Mouse (Mus musculus) hindbrain, embryonic 11.5 days (tissue): ENCODE results near the gene Thsd7b. TPM values are rescaled to one million over a fixed set of nuclear protein-coding genes. Genes with fewer than 3 reads are reported as not detected.

Experiments used
- ATAC-seq: fragments of 200-750 bp; cut with Nextera tagmentation; 2 replicates; pipeline ENCODE4 v1.8.0; 2017; ENCODE audit warnings: mild to moderate bottlenecking, moderate TSS enrichment, moderate library complexity; ENCODE audit not compliant: low FRiP score
- DNase-seq: peaks from one replicate; pipeline ENCODE4 v3.0.0-alpha.2; 2015; ENCODE audit warnings: low spot score
- H3K27ac ChIP-seq: fragments of 300-500 bp; sonication (generic); 2 replicates; pipeline ENCODE4 v1.5.1; 2014; ENCODE audit warnings: mild to moderate bottlenecking, low read depth, low read length
- H3K27me3 ChIP-seq: fragments of 300-500 bp; sonication (generic); 2 replicates; pipeline ENCODE4 v1.6.1; 2014; ENCODE audit warnings: mild to moderate bottlenecking, low read length, moderate library complexity, mixed read lengths; ENCODE audit not compliant: control insufficient read depth, insufficient read depth
- H3K36me3 ChIP-seq: fragments of 300-500 bp; sonication (generic); 2 replicates; pipeline ENCODE4 v1.6.1; 2014; ENCODE audit warnings: mild to moderate bottlenecking, low read length, moderate library complexity, mixed read lengths; ENCODE audit not compliant: control insufficient read depth, insufficient read depth
- H3K4me1 ChIP-seq: fragments of 300-500 bp; sonication (generic); replicated peaks from 2 replicates; pipeline ENCODE4 v1.6.1; 2014; ENCODE audit warnings: low read length, mixed read lengths; ENCODE audit not compliant: control insufficient read depth, insufficient read depth
- H3K4me2 ChIP-seq: fragments of 300-500 bp; sonication (generic); replicated peaks from 2 replicates; pipeline ENCODE4 v1.6.1; 2014; ENCODE audit warnings: mild to moderate bottlenecking, low read depth, low read length
- H3K4me3 ChIP-seq: fragments of 300-500 bp; sonication (generic); 2 replicates; pipeline ENCODE4 v1.5.1; 2014; ENCODE audit warnings: low read depth, low read length
- H3K9ac ChIP-seq: fragments of 300-500 bp; sonication (generic); 2 replicates; pipeline ENCODE4 v1.6.1; 2014; ENCODE audit warnings: low read depth, low read length
- H3K9me3 ChIP-seq: fragments of 300-500 bp; sonication (generic); 2 replicates; pipeline ENCODE4 v1.6.1; 2016; ENCODE audit warnings: low read length; ENCODE audit not compliant: control insufficient read depth
- WGBS: fragments of 180-500 bp; shearing (Covaris S2); extraction: QIAGEN DNeasy Blood & Tissue Kit; methylation state at CpG from one replicate; pipeline ENCODE4 v1.1.7; 2014; 5-methylcytosine and 5-hydroxymethylcytosine counted together
- polyA plus RNA-seq: library from polyadenylated mRNA; unstranded; fragments of >200 nt; fragmentation: Nextera tagmentation; extraction: Ambion mirVana; gene quantifications from 2 replicates; pipeline ENCODE4 v1.2.1, GENCODE M21; 2014

Thsd7b gene
- polyA plus RNA-seq, 1 experiment from 2014 or later: 14.0 TPM

- no peaks in the 10 kb centered on the region for H3K27me3 ChIP-seq
- H3K36me3 ChIP-seq: no peaks in the 10 kb centered on the region
- ATAC-seq (peak; percentile 89), DNase-seq (peak; percentile 38)
- no peak overlapping the region for H3K4me3 ChIP-seq
- 70% methylated on average over 2 of the region's 2 CpGs for WGBS
- no peaks in the 10 kb centered on the region for H3K4me1 ChIP-seq
- H3K9ac ChIP-seq: no peak overlapping the region
- H3K4me2 ChIP-seq: no peak overlapping the region
- no peak overlapping the region for H3K27ac ChIP-seq
- H3K9me3 ChIP-seq: no peaks in the 10 kb centered on the region
These were observed 84.3 kb downstream of the Thsd7b start for GRCm38 (mm10) chr1:129357378-129357777.

- Histone ChIP-seq H3K27ac (no peak overlapping the region), H3K27me3 (no peaks in the 10 kb centered on the region), H3K4me1 (no peaks in the 10 kb centered on the region), H3K4me2 (no peak overlapping the region), H3K36me3 (no peaks in the 10 kb centered on the region), H3K4me3 (no peak overlapping the region), H3K9ac (no peak overlapping the region), H3K9me3 (no peaks in the 10 kb centered on the region)
- DNase-seq (no peak), ATAC-seq (no peak)
- WGBS: 91% methylated on average over 4 of the region's 4 CpGs
These were observed 90.3 kb downstream of the Thsd7b start for GRCm38 (mm10) chr1:129363368-129363767.

- no peaks in the 10 kb centered on the region for H3K9me3 ChIP-seq
- no peak overlapping the region for H3K4me3 ChIP-seq
- no peaks in the 10 kb centered on the region for H3K4me1 ChIP-seq
- ATAC-seq (peak; percentile 55; the same call in 1 of the 2 replicates), DNase-seq (no peak)
- no peak overlapping the region for H3K27ac ChIP-seq
- H3K27me3 ChIP-seq: no peaks in the 10 kb centered on the region
- no peak overlapping the region for H3K9ac ChIP-seq
- H3K4me2 ChIP-seq: no peak overlapping the region
- H3K36me3 ChIP-seq: no peaks in the 10 kb centered on the region
These were observed 91.7 kb downstream of the Thsd7b start for GRCm38 (mm10) chr1:129364828-129365227.

GRCm38 (mm10) chr1:129365590-129365989 lies 92.5 kb downstream of the Thsd7b start:
- H3K27me3 ChIP-seq: no peaks in the 10 kb centered on the region
- no peak overlapping the region for H3K4me3 ChIP-seq
- no peaks in the 10 kb centered on the region for H3K36me3 ChIP-seq
- ATAC-seq (peak; percentile 18; the same call in 1 of the 2 replicates), DNase-seq (no peak)
- WGBS: 62% methylated on average over 1 of the region's 1 CpGs
- no peaks in the 10 kb centered on the region for H3K4me1 ChIP-seq
- no peak overlapping the region for H3K4me2 ChIP-seq
- no peaks in the 10 kb centered on the region for H3K9me3 ChIP-seq
- no peak overlapping the region for H3K9ac ChIP-seq
- H3K27ac ChIP-seq: no peak overlapping the region

GRCm38 (mm10) chr1:129386479-129386878 lies 113.4 kb downstream of the Thsd7b start:
- H3K27me3 ChIP-seq: no peaks in the 10 kb centered on the region
- H3K4me3 ChIP-seq: no peak overlapping the region
- H3K27ac ChIP-seq: no peak overlapping the region
- no peaks in the 10 kb centered on the region for H3K36me3 ChIP-seq
- no peak overlapping the region for H3K4me2 ChIP-seq
- ATAC-seq (no peak), DNase-seq (no peak)
- H3K9me3 ChIP-seq: no peaks in the 10 kb centered on the region
- no peaks in the 10 kb centered on the region for H3K4me1 ChIP-seq
- H3K9ac ChIP-seq: no peak overlapping the region

GRCm38 (mm10) chr1:129411584-129411983 lies 138.5 kb downstream of the Thsd7b start:
- Histone ChIP-seq H3K4me1 (no peaks in the 10 kb centered on the region), H3K27ac (no peak overlapping the region), H3K27me3 (no peaks in the 10 kb centered on the region), H3K36me3 (no peaks in the 10 kb centered on the region), H3K9ac (no peak overlapping the region), H3K4me3 (no peak overlapping the region), H3K4me2 (no peak overlapping the region), H3K9me3 (no peaks in the 10 kb centered on the region)
- 100% methylated on average over 1 of the region's 1 CpGs for WGBS
- no peak for ATAC-seq
- DNase-seq: no peak

- H3K27me3 ChIP-seq: no peaks in the 10 kb centered on the region
- H3K27ac ChIP-seq: no peak overlapping the region
- no peaks in the 10 kb centered on the region for H3K9me3 ChIP-seq
- ATAC-seq: no peak
- H3K9ac ChIP-seq: no peak overlapping the region
- no peaks in the 10 kb centered on the region for H3K36me3 ChIP-seq
- H3K4me3 ChIP-seq: no peak overlapping the region
- H3K4me1 ChIP-seq: no peaks in the 10 kb centered on the region
- H3K4me2 ChIP-seq: no peak overlapping the region
- DNase-seq: no peak
These were observed 148.5 kb downstream of the Thsd7b start for GRCm38 (mm10) chr1:129421581-129421980.

- no peak overlapping the region for H3K9ac ChIP-seq
- no peaks in the 10 kb centered on the region for H3K9me3 ChIP-seq
- ATAC-seq (peak; percentile 64), DNase-seq (peak; percentile 9)
- no peak overlapping the region for H3K4me2 ChIP-seq
- no peak overlapping the region for H3K4me3 ChIP-seq
- no peaks in the 10 kb centered on the region for H3K4me1 ChIP-seq
- H3K36me3 ChIP-seq: no peaks in the 10 kb centered on the region
- no peak overlapping the region for H3K27ac ChIP-seq
- no peaks in the 10 kb centered on the region for H3K27me3 ChIP-seq
- 60% methylated on average over 2 of the region's 2 CpGs for WGBS
These were observed 191.3 kb downstream of the Thsd7b start for GRCm38 (mm10) chr1:129464414-129464813.

GRCm38 (mm10) chr1:129473504-129473903 lies 200.4 kb downstream of the Thsd7b start:
- DNase-seq (peak; percentile 56), ATAC-seq (peak; percentile 93)
- Histone ChIP-seq H3K9ac (no peak overlapping the region), H3K27ac (no peak overlapping the region), H3K4me1 (no peaks in the 10 kb centered on the region), H3K4me2 (no peak overlapping the region), H3K4me3 (no peak overlapping the region), H3K27me3 (no peaks in the 10 kb centered on the region), H3K9me3 (no peaks in the 10 kb centered on the region), H3K36me3 (no peaks in the 10 kb centered on the region)
- WGBS: 56% methylated on average over 7 of the region's 7 CpGs
